Mouse (Mus musculus) kidney, postnatal 10 days (tissue): ENCODE results near the gene Gm7879.
A peak's percentile ranks its signal among the peaks of the same experiment; 100 is the strongest.
"Not testable (repeated sequence)": the region's sequence is repeated elsewhere in the genome, so short reads cannot be mapped to it uniquely, and the experiment has no call there.

Experiments
- DNase-seq: peaks from one replicate; pipeline ENCODE4 v3.0.0; 2021; ENCODE audit warnings: mixed read lengths

Gm7879 gene

DNA sequence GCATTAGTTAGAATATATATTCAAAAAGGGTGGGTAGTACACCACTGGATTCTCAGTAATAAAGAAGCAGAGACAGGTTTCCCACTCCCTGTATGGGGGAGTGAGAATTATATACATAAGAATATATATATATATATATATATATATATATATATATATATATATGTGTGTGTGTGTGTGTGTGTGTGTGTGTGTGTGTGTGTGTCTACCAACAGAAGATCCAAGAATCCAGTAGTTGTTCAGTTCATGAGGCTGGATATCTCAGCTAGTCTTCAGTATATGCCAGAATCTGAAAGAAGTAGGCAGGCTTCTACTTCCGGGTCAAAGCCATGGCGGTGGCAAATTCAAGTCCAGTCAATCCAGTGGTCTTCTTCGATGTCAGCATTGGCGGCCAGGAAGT, at the start of gene Gm7879:
Gene Gm7879, plus strand, starts transcription at position 301 of the 400 bp plus-strand sequence.
- not testable (repeated sequence) for DNase-seq

- DNase-seq: no peak
Observed at GRCm38 (mm10) chr5:43863642-43864041, 49.3 kb upstream of the Gm7879 start.

- DNase-seq: no peak
Observed at GRCm38 (mm10) chr5:43865316-43865715, 47.6 kb upstream of the Gm7879 start.

GRCm38 (mm10) chr5:43868253-43868652, 44.7 kb upstream of the Gm7879 start, which contains the start of gene Cd38:
Cd38 (plus strand) TSS chr5:43868553.
- DNase-seq: no peak

DNA sequence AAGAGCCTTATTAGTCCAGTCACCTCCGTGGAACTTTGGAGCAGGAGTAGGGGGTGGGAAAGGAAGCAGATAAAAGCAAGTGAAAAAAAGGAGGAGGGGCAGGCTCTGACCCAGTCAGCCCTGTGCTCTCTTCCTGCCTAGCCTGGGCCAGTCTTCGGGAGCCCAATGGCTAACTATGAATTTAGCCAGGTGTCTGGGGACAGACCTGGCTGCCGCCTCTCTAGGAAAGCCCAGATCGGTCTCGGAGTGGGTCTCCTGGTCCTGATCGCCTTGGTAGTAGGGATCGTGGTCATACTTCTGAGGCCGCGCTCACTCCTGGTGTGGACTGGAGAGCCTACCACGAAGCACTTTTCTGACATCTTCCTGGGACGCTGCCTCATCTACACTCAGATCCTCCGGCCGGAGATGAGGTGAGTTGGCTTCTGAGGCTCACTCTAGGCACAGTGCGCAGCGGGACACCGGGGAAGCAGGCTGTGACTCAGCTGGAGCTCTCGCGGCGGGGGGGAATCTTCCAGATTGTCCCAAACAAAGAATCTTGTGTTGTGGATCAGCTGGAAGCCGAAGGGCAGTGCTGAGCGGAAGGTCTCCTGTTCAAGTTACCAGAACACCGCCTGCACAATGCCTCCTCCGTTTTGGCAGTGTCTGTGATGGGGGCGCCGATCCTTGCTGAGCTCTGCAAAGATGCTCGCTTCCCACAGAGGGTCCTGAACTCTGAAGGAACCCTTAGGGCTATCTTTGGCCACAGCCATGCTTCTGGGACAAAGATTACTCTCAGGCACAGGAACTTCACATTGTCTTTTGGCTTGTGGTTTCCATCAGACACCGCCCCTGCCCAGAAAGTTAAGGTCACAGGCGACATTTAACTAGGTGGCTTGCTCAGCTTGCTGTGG, 44.0 kb upstream of the Gm7879 start:
- peak; percentile 53 for DNase-seq

DNA sequence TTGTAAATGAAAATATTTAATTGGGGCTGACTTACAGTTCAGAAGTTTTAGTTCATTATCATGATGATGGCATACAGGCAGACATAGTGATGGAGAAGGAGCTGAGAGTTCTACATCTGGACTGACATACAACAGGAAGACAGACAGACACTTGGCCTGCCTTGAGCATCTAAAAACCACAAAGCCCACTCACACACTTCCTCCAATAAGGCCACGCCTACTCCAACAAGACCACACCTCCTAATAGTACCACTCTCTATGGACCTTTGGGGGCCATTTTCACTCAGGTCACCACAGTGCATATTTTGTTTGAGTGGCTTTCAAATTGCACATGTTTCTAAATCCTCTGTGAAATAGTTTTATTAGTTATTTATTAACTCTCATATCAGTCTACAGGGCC, 41.1 kb upstream of the Gm7879 start:
- no peak for DNase-seq

- no peak for DNase-seq
Observed at GRCm38 (mm10) chr5:43872652-43873051, 40.3 kb upstream of the Gm7879 start.

DNA sequence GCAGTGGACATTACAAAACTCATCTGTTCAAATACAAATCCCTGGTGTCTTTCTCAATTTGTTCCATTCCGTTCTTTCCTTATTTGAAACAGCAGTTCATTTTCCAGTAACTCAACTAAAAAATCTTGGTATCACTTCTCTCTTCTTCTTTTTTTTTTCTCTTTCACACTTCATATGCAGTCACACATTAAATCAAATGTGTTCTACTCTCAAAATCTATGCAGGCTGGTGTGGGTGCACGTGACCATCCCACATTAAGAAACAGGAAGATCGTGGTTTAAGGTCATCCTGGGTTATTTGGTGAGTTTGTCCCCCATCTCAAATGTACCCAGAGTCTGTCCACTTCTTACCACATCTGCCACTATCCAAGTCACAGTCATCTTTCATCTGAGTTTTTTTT, 30.9 kb upstream of the Gm7879 start:
- DNase-seq: no peak

DNA sequence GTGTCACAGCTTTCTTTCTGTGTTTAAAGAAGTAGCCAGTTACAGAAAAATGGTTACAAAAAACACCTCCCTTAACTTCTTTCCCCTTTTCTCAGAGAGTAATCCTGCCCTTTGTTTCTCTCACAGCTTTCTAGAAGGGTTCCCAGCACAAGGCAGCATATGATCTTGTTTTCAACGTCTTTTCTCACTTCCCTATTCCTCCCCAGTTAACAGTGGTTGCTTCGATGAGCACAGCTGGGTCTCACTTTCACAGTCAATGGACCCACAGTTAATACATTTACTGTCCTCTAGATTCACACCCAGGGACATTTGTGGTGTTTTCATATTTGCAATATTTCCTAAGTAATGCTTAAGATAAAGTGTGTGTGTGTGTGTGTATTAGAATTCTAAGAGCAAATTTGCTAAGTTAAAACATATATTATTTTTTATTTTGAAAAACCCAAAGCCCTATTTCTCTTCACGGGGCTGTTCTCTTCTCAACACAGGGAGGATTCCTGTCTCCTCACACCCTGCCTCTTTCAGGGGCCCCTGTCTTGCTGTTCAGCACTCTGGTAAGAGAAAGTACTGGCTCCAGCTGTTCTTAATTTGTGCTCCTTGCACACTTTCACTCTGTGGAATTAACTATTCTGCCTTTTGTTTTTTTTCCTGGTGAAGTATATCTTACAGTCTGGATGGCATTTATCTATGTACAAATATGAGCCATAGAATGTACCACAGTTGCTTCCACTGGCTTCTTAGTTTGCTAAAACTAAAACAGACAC, 27.7 kb upstream of the Gm7879 start:
- no peak for DNase-seq

GRCm38 (mm10) chr5:43892386-43892785, 20.6 kb upstream of the Gm7879 start:
- DNase-seq: peak; percentile 66

DNA sequence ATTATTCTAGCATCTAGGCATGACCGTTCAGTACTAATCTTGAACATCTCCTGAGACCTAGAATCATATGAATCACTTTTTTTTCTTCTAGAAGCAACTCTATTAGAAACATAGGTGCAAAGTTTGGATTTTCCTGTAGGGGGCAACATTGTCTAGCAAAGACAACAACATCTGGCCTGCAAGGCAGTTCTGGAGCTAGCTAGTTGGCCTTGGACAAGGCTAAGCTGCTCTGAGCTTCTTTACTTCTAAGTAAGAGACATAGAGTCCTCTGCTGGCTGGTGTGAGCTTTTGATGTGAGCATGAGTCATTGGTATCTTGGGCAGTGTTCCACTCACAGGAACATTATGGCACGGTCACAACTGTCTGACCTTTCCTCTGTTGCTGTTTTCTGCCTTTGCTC, 18.8 kb upstream of the Gm7879 start:
- DNase-seq: peak; percentile 59

DNA sequence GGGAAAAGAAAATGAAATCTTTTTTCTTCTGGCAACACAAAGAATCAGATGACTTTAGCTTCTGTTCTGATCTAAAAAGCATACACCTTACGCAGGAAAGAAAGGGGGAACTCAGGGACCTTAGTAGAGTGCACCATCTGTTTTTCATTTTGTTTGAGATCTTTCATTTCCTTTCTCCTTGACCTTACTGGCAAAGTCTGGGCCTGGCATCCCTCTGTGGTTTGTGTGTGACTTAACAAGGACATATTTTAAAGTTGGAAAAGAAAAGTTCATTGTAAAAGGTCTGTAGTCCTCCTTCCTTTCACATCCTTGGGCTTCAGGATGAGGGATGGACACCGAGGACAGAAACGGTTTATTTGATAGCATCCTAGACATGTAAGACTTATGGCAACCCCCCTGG, 17.0 kb upstream of the Gm7879 start:
- DNase-seq: no peak

GRCm38 (mm10) chr5:43904685-43905084, 8.3 kb upstream of the Gm7879 start:
- DNase-seq: peak; percentile 11

DNA sequence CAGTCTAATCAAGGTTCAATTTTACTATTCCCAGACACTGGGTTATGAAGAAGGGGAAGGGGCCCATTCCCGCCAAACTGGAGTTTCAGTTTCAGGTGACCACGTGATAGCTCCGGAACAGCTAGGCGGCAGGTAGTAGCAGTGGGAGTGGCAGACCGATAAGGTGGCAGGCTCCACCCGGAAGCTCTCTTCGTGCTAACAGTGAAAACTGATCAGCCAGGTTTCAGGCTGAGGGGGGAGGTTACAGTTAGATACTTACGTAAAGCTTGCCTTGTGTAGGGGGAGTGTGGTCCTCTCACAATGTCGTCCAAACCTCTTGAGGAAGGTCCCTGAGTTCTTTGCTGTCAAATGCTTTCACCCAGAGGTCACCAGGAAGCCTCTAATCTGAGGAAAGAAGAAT, 3.7 kb upstream of the Gm7879 start:
- DNase-seq: no peak

DNA sequence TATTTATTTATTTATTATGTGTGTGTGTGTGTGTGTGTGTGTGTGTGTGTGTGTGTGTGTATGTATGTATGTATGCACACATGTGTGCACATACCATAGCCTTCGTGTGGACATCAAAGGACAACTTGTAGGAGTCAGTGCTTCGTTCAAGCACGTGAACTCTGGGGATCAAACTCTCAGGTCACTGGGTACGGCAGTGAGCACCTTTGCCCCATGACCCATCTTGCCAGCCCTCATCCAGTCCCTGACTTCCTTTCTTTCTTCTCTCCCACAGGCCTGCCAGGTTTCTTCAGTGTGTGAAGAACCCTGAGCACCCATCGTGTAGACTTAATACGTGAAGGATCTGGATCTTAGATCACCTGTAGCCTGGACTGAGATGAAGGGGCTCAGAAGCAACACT, 2.9 kb upstream of the Gm7879 start:
- DNase-seq: no peak

DNA sequence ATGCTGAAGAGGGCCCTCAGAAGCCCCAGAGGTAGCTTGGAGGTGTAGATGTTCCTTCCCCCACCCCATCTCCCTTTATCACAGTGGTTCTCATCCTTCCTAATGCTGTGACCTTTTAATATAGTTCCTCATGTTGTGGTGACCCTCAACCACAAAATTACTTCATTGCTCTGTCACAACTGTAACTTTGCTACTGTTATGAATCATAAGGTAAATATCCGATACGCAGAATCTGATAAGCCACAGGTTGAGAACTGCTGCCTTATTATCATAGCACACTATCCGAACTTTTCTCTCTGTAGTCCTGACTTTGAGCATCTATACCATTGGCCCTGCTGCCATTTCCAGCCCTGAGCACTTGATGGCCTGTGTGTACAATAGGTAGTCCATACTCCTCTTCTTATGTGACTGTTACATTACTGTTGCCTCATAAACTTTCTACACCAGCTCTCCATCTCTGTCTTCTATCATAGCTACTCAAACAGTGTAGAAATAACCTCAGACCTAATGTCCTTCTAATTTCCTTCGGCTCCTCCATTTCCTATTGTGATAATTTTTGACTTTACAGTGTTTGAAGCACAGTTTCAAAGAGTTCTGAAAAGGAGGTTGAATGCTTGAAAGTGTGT, 2.4 kb downstream of the Gm7879 start:
- DNase-seq: no peak

- no peak for DNase-seq
Observed at GRCm38 (mm10) chr5:43921877-43922276, 8.9 kb downstream of the Gm7879 start.

DNA sequence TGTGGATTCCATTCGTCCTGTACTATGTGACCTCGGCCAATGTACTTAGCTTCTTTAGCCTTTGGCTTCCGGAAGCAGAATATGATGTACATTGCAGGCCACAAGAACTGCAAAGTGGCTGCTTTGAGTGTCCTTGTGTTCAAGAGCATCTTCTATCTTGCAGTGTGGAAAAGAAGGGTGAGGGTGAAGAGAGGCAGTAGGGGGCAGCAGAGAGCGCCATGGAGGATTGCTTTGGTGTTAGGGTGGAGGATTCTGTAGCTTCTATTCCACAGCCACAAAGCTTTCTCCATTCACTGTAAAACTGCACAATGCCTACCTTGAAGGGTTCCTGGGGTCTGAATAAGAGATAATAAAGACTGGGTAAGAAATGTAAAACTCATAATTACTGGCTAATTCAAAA, 11.0 kb downstream of the Gm7879 start:
- peak; percentile 83 for DNase-seq

DNA sequence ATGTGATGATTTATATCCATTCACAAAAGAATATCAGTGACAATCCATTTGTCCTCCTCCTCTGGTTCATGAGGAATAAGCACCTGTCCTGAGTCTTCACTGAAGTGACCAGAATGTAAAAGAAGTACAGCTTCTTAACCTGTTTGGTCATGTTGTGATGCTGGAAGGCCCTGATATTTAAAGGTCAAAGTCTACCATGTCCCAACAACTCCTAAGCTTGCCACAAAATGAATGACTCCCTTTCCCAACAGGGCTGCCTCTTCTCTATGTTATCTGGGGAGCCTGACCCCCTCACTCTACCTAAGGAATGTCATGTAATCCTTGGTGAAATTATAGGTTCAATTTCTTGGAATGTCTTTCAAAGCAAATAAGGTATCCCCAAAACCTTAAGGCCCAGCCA, 14.8 kb downstream of the Gm7879 start:
- DNase-seq: no peak

GRCm38 (mm10) chr5:43933269-43933668, 20.3 kb downstream of the Gm7879 start:
- no peak for DNase-seq

DNA sequence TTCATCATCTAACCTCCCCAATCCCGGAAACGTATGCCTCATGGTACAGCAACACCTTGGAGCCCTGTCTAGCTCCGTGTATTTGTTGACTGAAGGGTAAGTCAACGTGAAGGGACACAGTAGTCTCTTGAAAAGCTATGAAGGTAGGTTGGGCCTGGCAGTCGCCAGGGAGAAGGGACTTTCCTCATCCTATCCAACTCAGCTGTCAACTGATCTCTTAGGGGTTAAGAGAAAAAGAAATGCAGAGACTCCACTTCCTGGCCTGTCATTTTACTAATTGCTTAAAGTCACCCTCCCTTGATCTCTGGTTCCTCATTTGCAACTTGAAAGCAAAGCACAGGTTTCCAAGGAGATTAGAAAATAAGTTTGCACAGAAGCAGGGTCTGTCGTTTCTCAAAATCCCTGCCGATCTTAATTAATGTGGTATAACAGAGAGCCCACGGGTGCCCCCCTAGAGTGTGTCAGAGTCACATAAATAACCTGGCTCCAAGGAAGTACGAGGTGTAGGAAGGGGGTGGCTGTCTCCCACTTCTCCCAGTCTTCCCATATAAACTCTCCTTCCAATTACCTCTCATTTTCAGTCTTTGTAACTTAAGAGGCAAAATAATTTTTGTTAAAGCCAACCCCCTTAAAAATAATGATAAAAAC, 34.5 kb downstream of the Gm7879 start:
- DNase-seq: no peak

GRCm38 (mm10) chr5:43948111-43948743, 35.3 kb downstream of the Gm7879 start:
- DNase-seq: peak; percentile 84
